Mouse (Mus musculus) olfactory bulb, adult 2 months (tissue): Measurements from ENCODE around the gene Tspan11. TPM values are rescaled to one million over a fixed set of nuclear protein-coding genes. Genes with fewer than 3 reads are reported as not detected.

Source experiments
- H3K27ac ChIP-seq: fragments of 200-500 bp; 2 replicates; pipeline ENCODE4 v1.5.1; 2012; ENCODE audit warnings: low read depth, low read length; ENCODE audit not compliant: insufficient read depth
- H3K4me1 ChIP-seq: fragments of 200-500 bp; 2 replicates; pipeline ENCODE4 v1.6.1; 2012; ENCODE audit warnings: low read length; ENCODE audit not compliant: control insufficient read depth, insufficient read depth
- H3K4me3 ChIP-seq: fragments of 200-500 bp; 2 replicates; pipeline ENCODE4 v1.5.1; 2012; ENCODE audit warnings: mild to moderate bottlenecking, low read depth, low read length, moderate library complexity; ENCODE audit not compliant: insufficient read depth
- CTCF ChIP-seq: fragments of 200-500 bp; IDR thresholded peaks from 2 replicates; pipeline ENCODE4 v1.5.1; 2012; ENCODE audit warnings: low read depth, mild to moderate bottlenecking, low read length, moderate library complexity; ENCODE audit not compliant: insufficient read depth
- POLR2A ChIP-seq: fragments of 200-500 bp; IDR thresholded peaks from 2 replicates; pipeline ENCODE4 v1.6.1; 2012; ENCODE audit warnings: mild to moderate bottlenecking, low read depth, low read length, moderate library complexity; ENCODE audit not compliant: insufficient read depth
- WGBS: fragments of 180-500 bp; shearing (Covaris S2); methylation state at CpG from one replicate; pipeline ENCODE4 v1.1.7; 2018; 5-methylcytosine and 5-hydroxymethylcytosine counted together
- polyA plus RNA-seq: library from polyadenylated mRNA; stranded (reverse); fragments of >200 nt; gene quantifications from 2 replicates; pipeline ENCODE4 v1.2.4, GENCODE M21; 2012; ENCODE audit warnings: low replicate concordance; ENCODE audit not compliant: missing spikeins, insufficient read depth, insufficient read length

Gene Tspan11
- polyA plus RNA-seq, 1 experiment = not detected

GRCm38 (mm10) chr6:127871436-127871835 lies 16.0 kb upstream of the Tspan11 start:
- WGBS = 92% methylated on average over 6 of the region's 6 CpGs
- no peaks in the 10 kb centered on the region; the same call in 1 of the 2 replicates for H3K4me1 ChIP-seq
- no peak overlapping the region for H3K4me3 ChIP-seq
- no peak overlapping the region for H3K27ac ChIP-seq
- TF ChIP-seq POLR2A = no peak
- no peak for TF ChIP-seq CTCF

GRCm38 (mm10) chr6:127872581-127872980 lies 14.8 kb upstream of the Tspan11 start:
- Histone ChIP-seq H3K4me3 (no peak overlapping the region), H3K4me1 (peaks cover 4% of the 10 kb centered on the region), H3K27ac (no peak overlapping the region)
- TF ChIP-seq CTCF (no peak), POLR2A (no peak)
- 88% methylated on average over 8 of the region's 8 CpGs for WGBS

GRCm38 (mm10) chr6:127875883-127876282 lies 11.5 kb upstream of the Tspan11 start:
- TF ChIP-seq CTCF (no peak), POLR2A (no peak)
- peaks cover 4% of the 10 kb centered on the region for H3K4me1 ChIP-seq
- WGBS = 78% methylated on average over 11 of the region's 11 CpGs

GRCm38 (mm10) chr6:127876436-127876835 lies 11.0 kb upstream of the Tspan11 start:
- Histone ChIP-seq H3K27ac (no peak overlapping the region), H3K4me1 (peaks cover 4% of the 10 kb centered on the region), H3K4me3 (no peak overlapping the region)
- 85% methylated on average over 9 of the region's 9 CpGs for WGBS
- TF ChIP-seq POLR2A (no peak), CTCF (no peak)

More at GRCm38 (mm10) chr6:127875883-127876282, 11.5 kb upstream of the Tspan11 start:
- Histone ChIP-seq H3K4me3 (no peak overlapping the region), H3K27ac (no peak overlapping the region)

GRCm38 (mm10) chr6:127877026-127877425 lies 10.4 kb upstream of the Tspan11 start:
- 50% methylated on average over 12 of the region's 12 CpGs for whole genome bisulfite sequencing
- Histone ChIP-seq H3K4me1 (peaks cover 4% of the 10 kb centered on the region), H3K4me3 (no peak overlapping the region), H3K27ac (no peak overlapping the region)
- no peak for TF ChIP-seq CTCF
- TF ChIP-seq POLR2A = no peak

GRCm38 (mm10) chr6:127879472-127879871 lies 7.9 kb upstream of the Tspan11 start:
- no peak for TF ChIP-seq POLR2A
- TF ChIP-seq CTCF = no peak
- no peak overlapping the region for H3K4me3 ChIP-seq
- H3K4me1 ChIP-seq = peaks cover 4% of the 10 kb centered on the region
- H3K27ac ChIP-seq = no peak overlapping the region
- WGBS = 92% methylated on average over 6 of the region's 6 CpGs

- 35% methylated on average over 7 of the region's 7 CpGs for WGBS
- Histone ChIP-seq H3K4me3 (no peak overlapping the region), H3K4me1 (peaks cover 12% of the 10 kb centered on the region), H3K27ac (no peak overlapping the region)
- TF ChIP-seq CTCF (no peak), POLR2A (no peak)
These were observed 473 bp upstream of the Tspan11 start for GRCm38 (mm10) chr6:127886916-127887315.

- TF ChIP-seq POLR2A (no peak), CTCF (no peak)
- WGBS = 93% methylated on average over 3 of the region's 3 CpGs
- Histone ChIP-seq H3K4me3 (no peak overlapping the region), H3K27ac (no peak overlapping the region), H3K4me1 (peaks cover 12% of the 10 kb centered on the region)
These were observed 1.2 kb downstream of the Tspan11 start for GRCm38 (mm10) chr6:127888581-127888980.

- Histone ChIP-seq H3K27ac (no peak overlapping the region), H3K4me3 (no peak overlapping the region), H3K4me1 (no peaks in the 10 kb centered on the region)
- no peak for TF ChIP-seq CTCF
- TF ChIP-seq POLR2A = no peak
- WGBS = 70% methylated on average over 6 of the region's 6 CpGs
These were observed 6.2 kb downstream of the Tspan11 start for GRCm38 (mm10) chr6:127893611-127894010.

GRCm38 (mm10) chr6:127894999-127895398 lies 7.6 kb downstream of the Tspan11 start:
- 51% methylated on average over 6 of the region's 6 CpGs for WGBS
- no peak for TF ChIP-seq POLR2A
- no peak for TF ChIP-seq CTCF
- H3K4me1 ChIP-seq = 0 out of 2 replicates have a peak, but pooled peaks cover 2% of the 10 kb centered on the region
- no peak overlapping the region for H3K4me3 ChIP-seq
- no peak overlapping the region for H3K27ac ChIP-seq
